Mouse (Mus musculus): ENCODE measurements around the gene Zfp12. TPM values are rescaled to one million over a fixed set of nuclear protein-coding genes. Genes with fewer than 3 reads are reported as not detected.
"Not testable (repeated sequence)": the region's sequence is repeated elsewhere in the genome, so short reads cannot be mapped to it uniquely, and the experiment has no call there.

The Zfp12 gene
- 12.6 and 15.6 TPM in 2 replicates for total RNA-seq (2014; fragmentation: Nextera tagmentation)
- 10.6 and 17.4 TPM in 2 replicates for total RNA-seq (2017)

DNA sequence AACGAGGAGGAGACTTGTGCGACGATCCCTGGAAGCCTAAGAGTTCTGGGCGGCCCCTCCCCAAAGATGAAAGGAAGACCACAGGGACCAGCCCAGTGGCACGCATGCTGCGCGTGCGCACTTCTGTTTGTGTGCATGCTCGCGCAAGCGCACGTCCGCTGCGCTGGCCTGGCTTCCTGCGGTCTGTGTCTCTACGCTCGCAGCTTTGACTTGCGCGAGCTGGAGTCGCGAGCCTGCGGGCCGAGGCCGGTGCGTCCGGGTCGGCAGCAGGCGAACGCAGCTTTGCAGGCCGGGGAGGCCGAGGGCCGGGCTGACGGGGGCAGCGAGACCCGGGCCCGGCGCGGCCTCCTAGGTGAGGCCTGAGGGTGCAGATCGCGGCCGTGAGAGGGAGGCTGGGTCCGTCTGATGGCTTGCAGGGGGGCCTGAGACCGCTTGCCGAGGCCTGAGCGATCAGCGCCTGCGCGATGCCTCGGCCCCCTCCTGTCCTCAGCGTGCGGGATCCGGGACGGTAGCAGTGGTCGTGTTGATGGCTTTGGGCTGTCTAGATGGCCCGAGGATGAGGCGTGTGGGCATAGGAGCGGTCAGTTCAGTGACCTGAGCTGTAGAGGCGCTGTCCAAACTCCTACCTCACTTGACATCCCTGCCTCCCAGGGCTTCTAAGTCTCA is at the start of gene Zfp12:
TSS of gene Zfp12 (plus strand) at position 136 of the 666 bp plus-strand sequence.
- peak; percentile 89 for ATAC-seq (replicated peaks; ENCODE audit: low FRiP score, low TSS enrichment, poor library complexity, severe bottlenecking)

DNA sequence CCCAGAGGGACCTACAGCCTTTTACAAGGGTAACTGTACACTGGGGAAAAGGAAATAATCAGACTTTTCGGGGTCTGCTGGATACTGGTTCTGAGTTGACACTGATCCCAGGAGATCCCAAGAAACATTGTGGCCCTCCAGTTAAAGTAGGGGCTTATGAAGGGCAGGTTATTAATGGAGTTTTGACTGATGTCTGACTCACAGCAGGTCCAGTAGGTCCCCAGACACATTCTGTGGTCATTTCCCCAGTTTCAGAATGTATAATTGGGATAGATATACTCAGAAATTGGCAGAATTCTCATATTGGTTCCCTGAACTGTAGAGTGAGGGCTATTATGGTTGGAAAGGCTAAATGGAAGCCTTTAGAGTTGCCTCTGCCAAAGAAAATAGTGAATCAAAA is 46.9 kb upstream of the Zfp12 start:
- not testable (repeated sequence) for ATAC-seq (replicated peaks; ENCODE audit: low FRiP score, low TSS enrichment, poor library complexity, severe bottlenecking)

DNA sequence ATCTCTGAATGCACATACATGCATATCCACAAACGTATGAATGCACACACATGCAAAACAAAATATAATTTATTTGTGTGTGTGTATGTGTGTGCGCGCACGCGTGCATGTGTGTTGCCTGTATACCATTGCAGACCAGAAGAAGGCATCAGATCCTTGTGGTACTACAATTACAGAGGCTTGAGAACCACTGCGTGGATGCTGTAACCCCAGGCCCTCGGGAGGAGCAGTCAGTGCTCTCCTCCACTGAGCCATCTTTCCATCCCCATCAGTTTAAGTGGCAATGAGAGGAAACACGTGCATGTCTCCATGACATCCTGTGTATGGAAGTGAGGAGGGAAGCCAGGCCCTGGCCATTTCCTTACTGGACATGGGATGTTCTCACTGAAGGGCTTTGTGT is 42.2 kb upstream of the Zfp12 start:
- no peak for ATAC-seq (replicated peaks; ENCODE audit: low FRiP score, low TSS enrichment, poor library complexity, severe bottlenecking)

DNA sequence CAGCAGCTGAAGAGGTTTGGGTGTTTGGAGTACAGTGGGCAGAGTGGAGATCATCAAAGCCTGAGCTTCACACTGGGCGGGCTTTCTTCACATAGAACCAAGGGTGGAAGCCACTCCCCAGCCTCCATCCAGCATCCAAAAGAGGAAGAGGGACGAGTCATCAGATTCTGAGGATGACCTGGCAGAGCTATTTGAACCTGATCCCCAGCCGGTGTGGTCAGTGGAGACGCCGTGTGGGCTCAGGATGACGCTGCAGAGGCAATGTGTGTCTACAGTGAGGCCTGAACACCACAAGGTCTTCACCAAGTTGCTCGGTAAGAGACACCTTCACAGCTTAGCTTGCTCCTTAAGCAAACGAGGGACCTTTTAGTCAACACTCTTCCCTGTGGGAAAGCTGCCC is 40.2 kb upstream of the Zfp12 start:
- not testable (repeated sequence) for ATAC-seq (replicated peaks; ENCODE audit: low FRiP score, low TSS enrichment, poor library complexity, severe bottlenecking)

DNA sequence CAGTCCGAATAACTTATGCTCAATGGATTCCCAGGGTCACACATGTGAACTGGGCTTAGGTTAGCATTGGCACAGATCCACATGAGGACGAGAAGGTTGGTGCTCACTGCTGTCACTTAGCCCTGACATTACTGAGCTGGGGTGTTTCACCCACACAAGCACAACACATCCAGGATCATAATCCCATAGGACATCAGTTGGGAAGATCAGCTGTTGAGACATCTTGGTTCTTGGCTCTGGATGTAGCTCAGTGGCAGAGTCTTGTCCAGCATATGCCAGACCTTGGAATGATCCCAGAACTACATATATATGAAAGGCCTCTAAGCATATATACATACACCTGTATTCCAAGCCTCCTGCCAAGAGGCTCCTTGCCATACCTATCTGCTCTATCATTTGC is 39.8 kb upstream of the Zfp12 start:
- no peak for ATAC-seq (replicated peaks; ENCODE audit: low FRiP score, low TSS enrichment, poor library complexity, severe bottlenecking)

DNA sequence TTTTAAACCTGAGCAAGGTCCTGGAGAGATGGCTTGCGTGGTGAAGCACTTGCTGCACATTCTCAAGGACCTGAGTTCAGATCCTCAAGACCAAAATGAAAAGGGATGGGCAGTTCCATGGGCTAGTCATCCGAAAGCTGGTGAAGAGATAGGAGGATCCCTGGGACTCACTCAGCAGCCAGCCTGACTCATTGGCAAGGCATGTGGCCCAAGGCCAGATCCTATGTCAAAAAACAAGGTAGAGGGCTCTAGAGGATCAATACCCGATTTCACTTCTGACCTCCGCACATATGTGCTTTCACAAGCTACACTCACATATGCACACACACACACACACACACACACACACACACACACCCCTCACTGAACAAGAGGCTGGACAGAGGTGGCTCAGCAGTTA is 38.5 kb upstream of the Zfp12 start:
- no peak for ATAC-seq (replicated peaks; ENCODE audit: low FRiP score, low TSS enrichment, poor library complexity, severe bottlenecking)

DNA sequence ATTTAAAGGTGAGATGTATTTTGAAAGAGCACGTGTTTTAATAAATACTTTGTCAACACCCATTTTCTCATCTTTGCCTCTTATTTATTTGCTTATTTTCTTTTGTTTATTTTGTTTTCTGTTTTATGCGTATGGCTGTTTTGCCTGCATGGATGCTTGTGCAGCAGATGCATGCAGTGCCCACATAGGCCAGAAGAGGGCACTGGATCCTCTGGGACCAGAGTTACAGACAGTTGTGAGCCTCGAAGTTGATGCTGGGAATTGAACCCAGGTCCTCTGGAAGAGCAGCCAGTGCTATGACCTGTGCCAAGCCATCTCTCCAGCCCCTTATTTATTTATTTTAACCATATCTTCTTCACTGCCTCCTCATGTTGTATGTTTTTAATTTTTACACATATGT is 29.9 kb upstream of the Zfp12 start:
- ATAC-seq (replicated peaks; ENCODE audit: low FRiP score, low TSS enrichment, poor library complexity, severe bottlenecking): no peak

DNA sequence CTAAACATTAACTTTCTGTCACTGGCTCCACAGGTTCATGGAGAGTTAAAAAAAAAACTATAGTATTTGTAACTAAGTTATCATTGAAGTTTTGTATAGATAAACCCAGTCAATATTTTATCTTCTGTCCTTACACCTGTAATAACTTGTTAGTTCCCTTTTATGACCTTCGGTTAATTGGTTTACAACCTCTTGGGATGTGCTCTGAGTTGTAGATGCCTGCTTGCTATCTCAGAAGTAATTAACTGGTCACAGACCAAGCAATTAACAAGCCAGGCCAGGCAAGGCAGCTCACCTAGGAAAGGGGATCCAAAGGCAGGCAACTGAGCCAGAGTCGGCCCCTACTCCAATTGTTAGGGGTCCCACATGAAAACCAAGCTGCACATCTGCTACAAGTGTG is 21.1 kb upstream of the Zfp12 start:
- ATAC-seq (replicated peaks; ENCODE audit: low FRiP score, low TSS enrichment, poor library complexity, severe bottlenecking): no peak

DNA sequence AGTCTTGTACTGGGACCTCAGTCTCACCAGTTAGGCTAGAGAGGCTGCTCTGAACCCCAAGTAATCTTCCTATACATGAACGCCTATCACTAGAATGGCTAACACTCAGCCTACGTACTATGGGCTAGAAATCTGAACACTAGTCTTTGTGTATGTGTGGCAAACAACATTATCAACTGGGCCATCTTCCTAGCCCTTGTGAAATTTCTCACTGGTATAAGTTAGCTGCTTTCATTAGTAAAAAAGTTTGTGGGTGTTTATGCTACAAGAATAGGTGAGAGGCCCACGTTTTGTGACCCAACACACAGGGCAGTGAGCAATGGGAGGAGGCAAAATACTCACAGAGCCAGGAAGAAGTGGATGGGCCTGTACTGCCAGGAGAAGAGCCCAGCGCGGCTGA is 14.0 kb upstream of the Zfp12 start:
- no peak for ATAC-seq (replicated peaks; ENCODE audit: low FRiP score, low TSS enrichment, poor library complexity, severe bottlenecking)

DNA sequence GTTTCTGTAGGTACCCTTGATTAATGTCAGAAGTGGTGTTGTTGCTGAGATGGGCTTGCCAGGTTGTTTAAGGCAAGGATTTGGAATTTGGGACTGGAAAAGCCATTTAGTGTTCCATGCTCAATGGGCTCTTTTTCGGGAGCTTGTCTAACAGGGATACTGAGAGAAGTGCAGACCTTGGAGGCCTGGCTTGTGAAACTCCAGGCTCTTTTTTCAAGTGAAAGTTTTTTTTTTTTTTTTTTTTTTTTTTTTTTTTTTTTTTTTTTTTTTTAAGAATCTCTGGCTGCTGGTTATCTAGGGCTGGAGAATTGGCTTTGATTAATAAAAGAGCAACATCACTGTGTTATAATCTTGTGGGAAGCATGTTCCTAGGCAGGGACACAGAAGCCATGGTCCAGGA is 12.7 kb upstream of the Zfp12 start:
- no peak for ATAC-seq (replicated peaks; ENCODE audit: low FRiP score, low TSS enrichment, poor library complexity, severe bottlenecking)

DNA sequence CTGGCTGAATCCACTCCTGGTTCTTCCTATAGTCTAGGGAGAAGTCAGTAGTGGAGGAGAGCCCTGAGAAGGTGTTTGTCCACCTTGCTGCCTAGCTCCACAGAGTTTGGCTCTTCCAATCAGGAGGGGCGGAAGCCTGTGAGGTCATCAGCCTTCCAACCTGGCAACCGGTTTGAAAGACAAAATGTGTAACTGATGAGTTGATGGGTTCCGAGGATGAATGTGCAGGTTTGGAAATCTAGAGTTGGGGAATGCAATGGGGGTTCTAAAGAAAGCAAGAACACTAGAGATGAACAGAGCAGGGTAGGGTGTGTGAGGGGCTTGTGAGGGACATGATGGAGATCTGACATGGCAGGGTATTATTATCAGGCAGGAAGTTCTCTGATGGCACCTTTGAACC is 8.2 kb upstream of the Zfp12 start, which contains the start of gene Spdye4a:
TSS of gene Spdye4a (minus strand) at position 101 of the 400 bp plus-strand sequence.
- no peak for ATAC-seq (replicated peaks; ENCODE audit: low FRiP score, low TSS enrichment, poor library complexity, severe bottlenecking)

DNA sequence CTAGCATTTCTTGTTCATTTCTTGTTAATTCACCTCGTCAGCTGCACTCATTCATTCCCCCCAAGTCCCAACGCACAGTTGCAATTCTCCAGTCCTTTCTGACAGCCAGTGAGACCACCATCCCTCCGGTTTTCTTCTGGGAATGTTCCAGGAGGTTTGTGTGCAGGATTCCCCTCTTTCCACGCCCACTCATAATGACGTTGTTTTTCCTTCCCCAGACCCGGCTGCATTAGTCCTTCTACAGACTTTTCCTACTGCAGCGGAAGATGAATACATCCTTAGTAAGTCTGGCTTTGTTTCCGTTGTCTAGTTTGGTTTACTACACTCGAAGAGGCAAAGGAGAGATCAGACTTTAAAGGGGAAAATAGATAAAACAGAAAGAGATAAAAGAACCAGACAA is 1.1 kb downstream of the Zfp12 start:
- ATAC-seq (replicated peaks; ENCODE audit: low FRiP score, low TSS enrichment, poor library complexity, severe bottlenecking): no peak

DNA sequence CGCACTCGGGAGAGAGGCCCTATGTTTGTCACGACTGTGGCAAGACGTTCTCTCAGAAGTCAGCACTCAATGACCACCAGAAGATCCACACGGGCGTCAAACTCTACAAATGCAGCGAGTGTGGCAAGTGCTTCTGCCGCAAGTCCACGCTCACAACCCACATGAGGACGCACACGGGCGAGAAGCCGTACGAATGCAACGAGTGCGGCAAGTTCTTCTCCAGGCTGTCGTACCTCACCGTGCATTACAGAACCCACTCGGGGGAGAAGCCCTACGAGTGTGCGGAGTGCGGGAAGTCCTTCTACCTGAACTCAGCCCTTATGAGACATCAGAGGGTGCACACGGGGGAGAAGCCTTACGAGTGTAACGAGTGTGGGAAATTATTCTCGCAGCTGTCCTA is 10.0 kb downstream of the Zfp12 start:
- ATAC-seq (replicated peaks; ENCODE audit: low FRiP score, low TSS enrichment, poor library complexity, severe bottlenecking): no peak

DNA sequence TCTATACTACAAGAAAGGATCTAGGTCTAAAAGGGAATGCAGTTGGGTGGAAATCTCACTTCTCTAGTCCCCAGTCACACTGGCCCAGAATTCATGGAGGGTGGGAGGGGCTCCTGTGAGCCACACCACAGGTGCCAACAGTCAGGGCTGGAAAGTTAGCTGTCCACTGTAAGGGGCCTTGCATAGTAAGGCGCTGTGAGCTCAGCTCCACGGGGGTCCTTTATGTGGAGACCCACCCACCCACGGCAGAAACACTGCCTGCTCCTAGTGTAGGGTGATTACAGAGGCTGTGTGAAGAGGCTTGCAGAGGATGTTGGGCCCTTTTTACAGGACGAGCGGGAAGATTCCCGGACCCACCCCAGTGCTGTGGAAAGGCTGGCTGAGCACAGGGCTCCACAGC is 17.1 kb downstream of the Zfp12 start:
- ATAC-seq (replicated peaks; ENCODE audit: low FRiP score, low TSS enrichment, poor library complexity, severe bottlenecking): no peak

DNA sequence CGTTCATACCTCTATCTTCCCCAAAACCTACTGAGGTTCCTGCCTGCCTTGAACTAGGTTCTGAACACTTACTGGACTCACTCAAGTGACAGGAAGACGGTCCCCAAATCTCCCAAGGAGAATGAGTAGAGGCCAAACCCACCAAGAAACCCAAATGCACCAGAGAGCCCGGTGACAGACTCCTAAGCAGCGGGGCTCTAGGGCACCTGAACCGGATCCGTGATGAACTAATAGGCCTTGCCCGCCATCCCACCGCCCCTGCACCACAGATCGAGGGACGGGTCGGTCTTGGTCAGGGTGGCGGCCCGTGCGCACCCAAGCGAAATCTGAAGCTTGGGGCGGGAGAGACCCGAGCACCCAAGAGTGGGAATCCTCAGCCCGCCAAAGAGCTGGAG is 17.8 kb downstream of the Zfp12 start:
- no peak for ATAC-seq (replicated peaks; ENCODE audit: low FRiP score, low TSS enrichment, poor library complexity, severe bottlenecking)

DNA sequence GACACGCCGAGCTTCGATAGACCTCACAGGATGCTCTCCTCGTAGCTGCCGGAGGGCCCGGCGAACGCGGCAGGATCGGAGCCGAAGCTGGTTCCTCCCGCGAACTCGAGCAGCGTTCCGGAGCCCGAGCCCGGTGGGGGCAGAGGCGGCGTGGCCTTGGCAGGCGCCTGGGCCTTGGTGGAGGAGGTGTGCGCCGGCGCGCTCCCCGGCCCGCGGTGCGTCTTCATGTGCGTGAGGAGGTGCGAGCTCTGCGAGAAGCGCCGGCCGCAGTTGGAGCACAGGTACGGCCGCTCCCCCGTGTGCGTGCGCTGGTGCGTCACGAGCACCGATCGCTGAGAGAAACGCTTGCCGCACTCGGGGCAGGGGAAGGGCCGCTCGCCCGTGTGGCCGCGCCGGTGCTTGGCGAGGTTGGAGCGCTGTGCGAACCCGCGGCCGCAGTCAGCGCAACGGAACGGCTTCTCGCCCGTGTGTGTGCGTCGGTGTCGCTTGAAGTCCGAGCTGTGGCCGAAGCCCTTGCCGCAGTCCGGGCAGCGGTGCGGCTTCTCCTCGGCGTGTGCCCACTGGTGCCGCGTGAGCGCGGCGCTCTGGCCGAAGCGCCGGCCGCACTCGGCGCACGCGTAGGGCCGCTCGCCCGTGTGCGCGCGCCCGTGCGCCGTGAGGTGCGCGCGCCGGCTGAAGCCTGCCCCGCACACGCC is 18.4 kb downstream of the Zfp12 start:
- ATAC-seq (replicated peaks; ENCODE audit: low FRiP score, low TSS enrichment, poor library complexity, severe bottlenecking): no peak

DNA sequence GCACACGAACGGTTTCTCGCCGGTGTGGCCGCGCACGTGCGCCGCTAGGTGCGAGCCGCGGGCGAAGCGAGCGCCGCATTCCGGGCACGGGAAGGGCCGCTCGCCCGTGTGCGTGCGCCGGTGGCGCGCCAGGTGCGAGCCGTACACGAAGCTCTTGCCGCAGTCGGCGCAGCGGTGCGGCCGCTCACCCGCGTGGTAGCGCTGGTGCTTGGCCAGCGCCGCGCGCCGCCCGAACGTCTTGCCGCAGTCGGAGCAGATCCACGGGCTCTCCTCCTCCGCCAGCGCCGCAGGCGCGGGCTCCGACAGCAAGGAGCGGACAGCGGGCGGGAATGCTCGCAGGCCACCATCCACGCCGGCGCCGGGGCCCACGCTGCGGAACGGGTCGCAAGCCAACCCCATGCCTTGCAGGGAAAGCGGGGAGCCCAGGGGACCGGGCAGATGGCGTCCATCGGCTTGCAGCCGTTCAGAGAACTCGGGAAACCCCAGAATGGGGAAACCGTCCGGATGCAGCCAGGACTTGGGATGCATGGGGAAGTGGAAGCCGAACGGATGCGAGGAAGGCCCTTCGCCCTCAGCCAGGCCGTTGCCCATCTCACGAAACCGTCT is 19.0 kb downstream of the Zfp12 start:
- no peak for ATAC-seq (replicated peaks; ENCODE audit: low FRiP score, low TSS enrichment, poor library complexity, severe bottlenecking)

DNA sequence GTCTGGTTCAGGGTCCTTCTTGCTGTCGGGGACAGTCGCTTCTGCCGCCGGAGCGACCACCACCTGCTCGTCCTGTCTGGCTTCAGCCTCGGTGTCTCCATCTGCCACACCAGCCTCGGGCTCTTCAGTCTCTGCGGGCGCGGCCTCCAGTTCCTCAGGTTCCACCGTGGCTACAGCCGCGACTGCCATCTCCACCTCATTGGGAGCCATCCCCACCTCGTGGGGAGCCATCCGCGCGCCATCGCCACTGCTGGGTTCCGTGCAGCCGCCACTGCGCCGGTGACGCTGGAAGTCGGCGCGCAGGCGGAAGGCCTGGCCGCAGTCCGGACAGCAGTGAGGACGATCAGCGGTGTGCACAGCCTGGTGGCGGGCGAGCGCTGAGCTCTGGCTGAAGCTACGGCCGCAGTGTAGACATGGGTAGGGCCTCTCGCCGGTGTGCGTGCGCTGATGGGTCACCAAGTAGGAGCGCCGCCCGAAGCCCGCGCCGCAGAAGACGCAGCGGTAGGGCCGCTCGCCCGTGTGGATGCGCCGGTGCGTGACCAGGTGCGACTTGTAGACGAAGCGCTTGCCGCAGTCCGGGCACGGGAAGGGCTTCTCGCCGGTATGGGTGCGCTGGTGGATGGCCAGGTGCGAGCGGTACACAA is 19.6 kb downstream of the Zfp12 start:
- no peak for ATAC-seq (replicated peaks; ENCODE audit: low FRiP score, low TSS enrichment, poor library complexity, severe bottlenecking)

DNA sequence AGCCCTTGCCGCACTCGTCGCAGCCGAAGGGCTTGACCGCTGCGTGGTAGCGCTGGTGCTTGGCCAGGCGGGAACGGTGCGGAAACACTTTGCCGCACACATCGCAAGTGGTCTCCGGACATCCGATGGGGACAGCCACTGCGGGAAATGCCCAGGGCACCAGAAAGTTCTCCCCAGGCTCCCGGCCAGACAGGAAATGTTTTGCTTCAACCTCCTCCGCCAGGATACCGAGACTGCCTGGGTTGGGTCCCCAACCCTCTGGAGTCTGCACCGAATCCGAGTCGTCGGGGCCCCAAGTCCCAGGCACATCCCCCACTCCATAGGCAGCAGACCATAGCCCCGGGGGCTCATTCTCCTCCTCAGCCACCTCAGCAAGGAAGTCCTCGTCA is 20.2 kb downstream of the Zfp12 start:
- ATAC-seq (replicated peaks; ENCODE audit: low FRiP score, low TSS enrichment, poor library complexity, severe bottlenecking): no peak

DNA sequence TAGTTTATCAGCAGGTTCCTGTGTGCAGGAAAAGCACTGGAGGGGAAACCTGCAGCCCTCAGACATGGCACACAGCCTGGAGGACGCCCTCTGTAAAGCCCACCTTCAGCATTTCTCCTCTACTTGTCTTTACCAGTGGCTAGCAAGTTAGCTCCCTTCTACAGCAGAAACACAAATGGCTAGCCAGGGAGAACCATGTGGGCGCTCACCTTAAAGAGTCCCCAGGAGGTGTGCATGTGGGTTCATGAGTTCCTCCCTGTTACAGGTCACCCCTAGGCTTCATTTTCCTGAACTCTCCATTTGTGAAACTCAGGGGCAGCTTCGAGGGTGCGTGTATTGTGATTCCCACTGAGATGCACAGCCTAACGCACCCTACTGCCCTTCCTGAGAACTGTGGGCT is 20.8 kb downstream of the Zfp12 start:
- no peak for ATAC-seq (replicated peaks; ENCODE audit: low FRiP score, low TSS enrichment, poor library complexity, severe bottlenecking)
